Mouse (Mus musculus) lung, embryonic 15.5 days (tissue): ENCODE results near the gene Gnptab. TPM values are rescaled to one million over a fixed set of nuclear protein-coding genes. Genes with fewer than 3 reads are reported as not detected.
A peak's percentile ranks its signal among the peaks of the same experiment; 100 is the strongest.
"Not testable (repeated sequence)": the region's sequence is repeated elsewhere in the genome, so short reads cannot be mapped to it uniquely, and the experiment has no call there.

Source experiments
- ATAC-seq: fragments of 200-750 bp; cut with Nextera tagmentation; 2 replicates; pipeline ENCODE4 v1.8.0; 2017; ENCODE audit warnings: moderate number of reproducible peaks, borderline replicate concordance; ENCODE audit not compliant: low FRiP score, low TSS enrichment; ENCODE audit errors: extremely low read depth
- H3K27ac ChIP-seq: fragments of 300-500 bp; sonication (generic); 2 replicates; pipeline ENCODE4 v1.5.1; 2015; ENCODE audit warnings: moderate library complexity, mild to moderate bottlenecking, inconsistent platforms
- H3K27me3 ChIP-seq: fragments of 300-500 bp; sonication (generic); 2 replicates; pipeline ENCODE4 v1.6.1; 2015; ENCODE audit warnings: inconsistent platforms
- H3K36me3 ChIP-seq: fragments of 300-500 bp; sonication (generic); 2 replicates; pipeline ENCODE4 v1.6.1; 2015; ENCODE audit warnings: inconsistent platforms
- H3K4me1 ChIP-seq: fragments of 300-500 bp; sonication (generic); 2 replicates; pipeline ENCODE4 v1.6.1; 2015; ENCODE audit warnings: inconsistent platforms
- H3K4me2 ChIP-seq: fragments of 300-500 bp; sonication (generic); 2 replicates; pipeline ENCODE4 v1.6.1; 2015; ENCODE audit warnings: inconsistent platforms, mild to moderate bottlenecking, moderate library complexity
- H3K4me3 ChIP-seq: fragments of 300-500 bp; sonication (generic); 2 replicates; pipeline ENCODE4 v1.5.1; 2015; ENCODE audit warnings: mild to moderate bottlenecking, inconsistent platforms
- H3K9ac ChIP-seq: fragments of 300-500 bp; sonication (generic); 2 replicates; pipeline ENCODE4 v1.6.1; 2015; ENCODE audit warnings: inconsistent platforms
- H3K9me3 ChIP-seq: fragments of 300-500 bp; sonication (generic); 2 replicates; pipeline ENCODE4 v1.6.1; 2016; ENCODE audit warnings: inconsistent platforms
- WGBS: fragments of 180-500 bp; shearing (Covaris S2); methylation state at CpG from one replicate; pipeline ENCODE4 v1.1.7; 2015; 5-methylcytosine and 5-hydroxymethylcytosine counted together
- polyA plus RNA-seq: library from polyadenylated mRNA; unstranded; fragments of >200 nt; fragmentation: Nextera tagmentation; extraction: Ambion mirVana; gene quantifications from 2 replicates; pipeline ENCODE4 v1.2.1, GENCODE M21; 2015

The Gnptab gene
- polyA plus RNA-seq, 1 experiment from 2014 or later, result 16.2 TPM

DNA sequence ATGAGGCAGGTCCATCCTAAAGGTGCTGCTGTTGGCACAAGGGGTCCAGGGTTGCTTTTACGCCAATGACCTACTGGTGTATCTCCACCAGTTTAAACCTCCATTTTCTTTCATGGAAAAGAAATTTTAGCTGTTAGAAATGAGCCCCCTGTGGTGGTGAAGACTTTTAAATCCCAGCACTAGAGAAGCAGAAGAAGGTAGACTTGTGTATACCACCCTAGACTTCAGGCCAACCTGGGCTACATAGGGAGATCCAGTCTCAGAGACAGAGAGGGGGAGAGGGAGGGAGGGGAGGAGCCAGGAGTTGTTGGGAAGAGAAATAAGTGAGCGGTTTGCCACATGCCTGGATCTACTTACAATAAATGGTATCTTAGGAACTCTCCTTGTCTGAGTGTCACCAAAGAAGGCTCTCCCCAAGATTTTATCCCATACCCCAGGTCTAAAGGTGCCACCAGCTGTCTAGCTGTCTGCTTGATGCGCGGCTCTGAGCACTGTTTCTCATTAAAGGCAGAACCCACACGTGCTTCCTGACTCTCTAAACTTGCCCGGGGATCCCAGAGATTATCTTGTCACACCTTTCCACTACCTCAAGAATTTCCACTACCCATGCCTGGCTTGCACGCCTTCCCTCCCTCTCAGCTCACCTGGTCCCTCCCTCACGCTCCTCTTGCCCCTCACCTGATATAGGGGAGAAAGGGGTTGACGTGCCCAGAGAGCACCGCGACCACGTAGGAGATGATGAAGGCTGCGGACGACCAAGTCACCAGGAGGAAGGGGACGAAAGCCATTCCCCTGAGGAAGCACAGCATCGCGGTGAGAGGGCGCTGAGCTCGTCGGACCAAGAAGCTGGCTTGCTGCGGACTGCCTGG lies 22.6 kb upstream of the Gnptab start:
- no peaks in the 10 kb centered on the region for H3K27me3 ChIP-seq
- H3K36me3 ChIP-seq, result no peaks in the 10 kb centered on the region
- no peaks in the 10 kb centered on the region for H3K9me3 ChIP-seq
- H3K9ac ChIP-seq, result peak overlapping the region; percentile 70
- WGBS, result 7% methylated on average over 21 of the region's 21 CpGs
- 0 out of 2 replicates have a peak, but pooled peaks have one; percentile 24 for ATAC-seq
- H3K4me1 ChIP-seq, result peaks cover 6% of the 10 kb centered on the region
- H3K4me2 ChIP-seq, result peak overlapping the region; percentile 87
- peak overlapping the region; percentile 70 for H3K4me3 ChIP-seq
- H3K27ac ChIP-seq, result peak overlapping the region; percentile 61

DNA sequence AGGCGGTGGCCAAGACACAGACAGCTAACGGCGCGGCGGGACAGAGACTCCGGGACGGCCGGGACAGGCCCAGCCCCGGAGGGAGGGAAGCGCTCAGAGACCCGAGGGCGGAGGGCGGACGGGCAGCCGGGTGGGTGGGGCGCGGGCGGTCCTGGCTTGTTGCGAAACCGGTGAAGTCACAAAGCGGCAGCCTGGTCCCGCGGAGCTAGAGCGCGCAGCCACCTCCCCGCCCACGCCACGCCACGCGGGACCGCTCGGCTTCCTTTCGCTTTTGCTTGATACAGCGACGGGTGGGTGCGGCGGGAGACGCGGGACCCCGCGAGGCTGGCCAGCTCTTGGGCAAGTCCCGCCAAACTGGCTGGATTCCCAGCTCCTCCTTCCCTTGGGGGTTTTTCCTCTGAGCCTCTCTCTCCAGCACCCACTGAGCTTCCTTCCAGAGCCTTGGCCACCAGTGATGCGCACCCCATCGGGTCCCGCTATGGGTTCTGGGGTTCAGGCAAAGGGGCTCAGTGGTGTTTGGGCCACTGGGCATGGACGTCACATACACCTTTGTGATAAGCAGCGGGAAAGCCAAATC lies 21.9 kb upstream of the Gnptab start:
- 6% methylated on average over 39 of the region's 47 CpGs for WGBS
- peak overlapping the region; percentile 70 for H3K9ac ChIP-seq
- H3K27ac ChIP-seq, result peak overlapping the region; percentile 61

DNA sequence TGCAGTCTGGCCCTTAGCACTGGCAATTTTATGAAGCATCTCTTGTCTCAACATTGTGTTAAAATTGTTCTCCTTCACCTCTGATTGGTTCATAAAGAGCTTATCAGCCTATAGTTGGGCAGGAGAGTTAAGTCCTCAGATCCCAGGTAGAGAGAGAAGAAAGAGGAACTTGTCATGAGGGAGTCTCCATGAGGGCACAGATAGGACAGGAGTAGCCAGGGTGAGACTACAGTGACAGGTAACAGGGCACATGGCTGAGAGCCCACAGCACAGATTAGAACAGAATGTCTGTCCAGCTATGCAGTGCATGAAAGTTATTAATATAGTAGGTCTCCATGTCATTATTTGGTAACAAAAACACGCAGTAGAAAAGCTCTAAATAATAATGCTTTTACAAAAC lies 16.7 kb upstream of the Gnptab start:
- 54% methylated on average over 1 of the region's 1 CpGs for WGBS
- H3K4me1 ChIP-seq, result no peaks in the 10 kb centered on the region
- no peaks in the 10 kb centered on the region for H3K9me3 ChIP-seq
- no peak overlapping the region for H3K4me3 ChIP-seq
- ATAC-seq, result no peak
- no peak overlapping the region for H3K9ac ChIP-seq
- H3K4me2 ChIP-seq, result no peak overlapping the region
- H3K27ac ChIP-seq, result no peak overlapping the region
- H3K36me3 ChIP-seq, result no peaks in the 10 kb centered on the region
- no peaks in the 10 kb centered on the region for H3K27me3 ChIP-seq

More for the DNA sequence above, 21.9 kb upstream of the Gnptab start:
- no peaks in the 10 kb centered on the region for H3K27me3 ChIP-seq
- peaks cover 4% of the 10 kb centered on the region for H3K4me1 ChIP-seq
- peak overlapping the region; percentile 87 for H3K4me2 ChIP-seq
- peak; percentile 87 for ATAC-seq
- H3K36me3 ChIP-seq, result no peaks in the 10 kb centered on the region
- peak overlapping the region; percentile 70 for H3K4me3 ChIP-seq
- H3K9me3 ChIP-seq, result no peaks in the 10 kb centered on the region

GRCm38 (mm10) chr10:88364221-88364620 lies 14.7 kb upstream of the Gnptab start:
- Histone ChIP-seq H3K27ac (no peak overlapping the region), H3K9ac (no peak overlapping the region), H3K27me3 (no peaks in the 10 kb centered on the region), H3K4me1 (no peaks in the 10 kb centered on the region), H3K9me3 (no peaks in the 10 kb centered on the region), H3K4me2 (no peak overlapping the region), H3K4me3 (no peak overlapping the region), H3K36me3 (no peaks in the 10 kb centered on the region)
- 71% methylated on average over 3 of the region's 3 CpGs for WGBS
- ATAC-seq, result no peak

DNA sequence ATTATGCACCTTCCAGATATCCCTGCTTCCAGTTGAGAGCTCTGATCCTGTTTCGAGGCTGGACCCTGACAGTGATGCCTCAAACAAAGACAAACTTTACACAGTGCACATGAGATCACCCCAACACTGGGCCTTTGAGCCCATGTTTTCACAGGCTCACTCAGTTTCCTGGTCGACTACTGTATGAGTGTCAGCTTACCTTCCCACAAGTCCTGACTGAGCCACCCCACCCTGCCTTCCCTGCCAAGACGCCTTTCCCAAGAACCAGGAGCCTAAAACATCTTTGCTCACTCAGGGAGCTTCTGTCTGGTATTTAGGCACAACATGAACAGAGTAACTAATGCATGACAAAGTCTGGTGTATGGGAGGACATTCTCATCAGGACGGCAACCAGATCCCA lies 9.7 kb upstream of the Gnptab start:
- Histone ChIP-seq H3K27ac (no peak overlapping the region), H3K4me1 (no peaks in the 10 kb centered on the region), H3K9me3 (no peaks in the 10 kb centered on the region), H3K36me3 (no peaks in the 10 kb centered on the region), H3K4me2 (no peak overlapping the region), H3K9ac (no peak overlapping the region), H3K27me3 (no peaks in the 10 kb centered on the region), H3K4me3 (no peak overlapping the region)
- WGBS, result 45% methylated on average over 4 of the region's 4 CpGs
- no peak for ATAC-seq

- Histone ChIP-seq H3K4me2 (no peak overlapping the region), H3K9me3 (no peaks in the 10 kb centered on the region), H3K27ac (no peak overlapping the region), H3K4me1 (no peaks in the 10 kb centered on the region), H3K27me3 (no peaks in the 10 kb centered on the region), H3K9ac (no peak overlapping the region), H3K36me3 (no peaks in the 10 kb centered on the region), H3K4me3 (no peak overlapping the region)
- 5% methylated on average over 2 of the region's 2 CpGs for WGBS
- ATAC-seq, result no peak
Measured at GRCm38 (mm10) chr10:88371793-88372192, 7.1 kb upstream of the Gnptab start.

GRCm38 (mm10) chr10:88372436-88372835 lies 6.5 kb upstream of the Gnptab start:
- 91% methylated on average over 4 of the region's 4 CpGs for WGBS
- ATAC-seq, result no peak

DNA sequence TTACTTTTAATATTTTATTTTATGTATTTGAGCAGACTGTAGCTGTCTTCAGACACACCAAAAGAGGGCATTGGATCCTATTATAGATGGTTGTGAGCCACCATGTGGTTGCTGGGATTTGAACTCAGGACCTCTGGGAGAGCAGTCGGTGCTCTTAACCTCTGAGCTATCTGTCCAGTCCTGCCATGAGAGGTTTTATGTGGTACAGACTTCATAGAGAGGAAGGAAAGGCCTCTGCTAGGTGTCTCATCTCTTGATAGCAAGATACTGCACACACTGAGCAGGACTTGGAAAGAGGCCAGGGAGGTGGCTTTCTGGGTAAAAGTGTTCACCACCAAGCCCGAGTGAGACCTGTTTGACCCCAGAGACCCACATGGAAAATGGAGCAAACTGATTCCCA lies 6.0 kb upstream of the Gnptab start:
- WGBS, result 62% methylated on average over 2 of the region's 2 CpGs
- not testable (repeated sequence) for ATAC-seq, H3K9me3 ChIP-seq, H3K4me1 ChIP-seq, H3K27ac ChIP-seq, H3K27me3 ChIP-seq, H3K36me3 ChIP-seq, H3K4me3 ChIP-seq, H3K4me2 ChIP-seq, H3K9ac ChIP-seq

More at GRCm38 (mm10) chr10:88372436-88372835, 6.5 kb upstream of the Gnptab start:
- Histone ChIP-seq H3K4me1 (no peaks in the 10 kb centered on the region), H3K36me3 (no peaks in the 10 kb centered on the region), H3K9me3 (no peaks in the 10 kb centered on the region), H3K4me2 (no peak overlapping the region), H3K4me3 (no peak overlapping the region), H3K27me3 (no peaks in the 10 kb centered on the region), H3K9ac (no peak overlapping the region), H3K27ac (no peak overlapping the region)

- H3K4me2 ChIP-seq, result 0 out of 2 replicates have a peak overlapping the region, but pooled peaks have one; percentile 12
- H3K27me3 ChIP-seq, result no peaks in the 10 kb centered on the region
- ATAC-seq, result no peak
- 33% methylated on average over 10 of the region's 10 CpGs for WGBS
- peaks cover 11% of the 10 kb centered on the region; the same call in 1 of the 2 replicates for H3K4me1 ChIP-seq
- no peak overlapping the region for H3K9ac ChIP-seq
- no peaks in the 10 kb centered on the region for H3K36me3 ChIP-seq
- H3K27ac ChIP-seq, result no peak overlapping the region
- H3K9me3 ChIP-seq, result no peaks in the 10 kb centered on the region
- no peak overlapping the region for H3K4me3 ChIP-seq
Measured at GRCm38 (mm10) chr10:88374984-88375383, 3.9 kb upstream of the Gnptab start.

- no peak overlapping the region for H3K4me3 ChIP-seq
- no peaks in the 10 kb centered on the region for H3K27me3 ChIP-seq
- WGBS, result 7% methylated on average over 11 of the region's 11 CpGs
- no peaks in the 10 kb centered on the region for H3K36me3 ChIP-seq
- no peak overlapping the region for H3K27ac ChIP-seq
- H3K9ac ChIP-seq, result no peak overlapping the region
- H3K9me3 ChIP-seq, result no peaks in the 10 kb centered on the region
- H3K4me2 ChIP-seq, result no peak overlapping the region
- ATAC-seq, result no peak
- H3K4me1 ChIP-seq, result peaks cover 24% of the 10 kb centered on the region
Measured at GRCm38 (mm10) chr10:88376770-88377169, 2.2 kb upstream of the Gnptab start.

DNA sequence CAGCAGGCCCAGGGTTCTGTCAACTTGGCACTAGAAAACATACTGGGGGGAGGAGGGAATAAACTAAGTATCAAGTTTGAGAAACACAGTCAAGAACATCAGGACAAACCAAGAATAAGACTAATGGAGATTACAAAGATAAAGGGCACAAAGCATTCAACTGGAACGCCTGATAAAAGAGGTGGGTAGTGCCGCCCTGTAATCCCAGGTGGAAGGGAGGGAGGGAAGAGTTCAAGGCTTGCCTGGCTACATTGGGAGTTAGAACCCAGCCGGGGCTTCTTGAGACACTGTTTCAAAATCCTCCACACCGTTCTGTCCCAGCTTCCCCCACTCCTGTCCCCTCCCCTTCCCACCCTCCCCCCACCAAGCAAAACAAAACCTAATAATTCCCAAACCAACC lies 1.3 kb upstream of the Gnptab start:
- Histone ChIP-seq H3K36me3 (no peaks in the 10 kb centered on the region), H3K9ac (no peak overlapping the region), H3K4me1 (peaks cover 33% of the 10 kb centered on the region), H3K9me3 (no peaks in the 10 kb centered on the region), H3K4me3 (no peak overlapping the region), H3K27me3 (no peaks in the 10 kb centered on the region), H3K4me2 (no peak overlapping the region), H3K27ac (no peak overlapping the region)
- ATAC-seq, result no peak
- 64% methylated on average over 4 of the region's 4 CpGs for WGBS

DNA sequence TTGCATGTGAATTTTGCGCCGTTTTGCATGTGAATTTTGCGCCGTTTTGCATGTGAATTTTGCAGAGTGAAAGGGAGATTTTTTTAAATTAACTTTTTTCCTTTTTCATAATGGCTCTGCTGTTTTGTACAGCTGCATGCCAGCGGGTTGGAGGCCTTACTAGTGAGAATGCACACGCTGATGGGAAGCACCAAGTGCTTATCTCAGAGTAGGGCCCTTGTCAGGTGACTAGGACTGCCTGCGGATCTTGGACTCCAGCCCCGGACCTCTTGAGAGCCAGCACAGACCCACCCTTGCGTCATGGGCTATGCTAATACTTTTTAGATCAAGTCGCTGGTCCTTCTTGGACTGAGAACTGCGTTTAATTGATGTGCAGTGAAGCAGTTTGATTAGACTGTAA lies 1.1 kb downstream of the Gnptab start:
- no peaks in the 10 kb centered on the region for H3K36me3 ChIP-seq
- H3K4me2 ChIP-seq, result peak overlapping the region; percentile 93
- WGBS, result under 1% methylated on average over 11 of the region's 11 CpGs
- H3K4me3 ChIP-seq, result peak overlapping the region; percentile 92
- no peaks in the 10 kb centered on the region for H3K27me3 ChIP-seq
- H3K27ac ChIP-seq, result peak overlapping the region; percentile 77; the same call in 1 of the 2 replicates
- no peaks in the 10 kb centered on the region for H3K9me3 ChIP-seq
- peak overlapping the region; percentile 73 for H3K9ac ChIP-seq
- H3K4me1 ChIP-seq, result peaks cover 35% of the 10 kb centered on the region
- peak; percentile 71 for ATAC-seq
